Mouse (Mus musculus) naive thymus-derived CD4-positive, alpha-beta T cell, adult 5 months (primary cell): Measurements from ENCODE around the gene Car2. TPM values are rescaled to one million over a fixed set of nuclear protein-coding genes. Genes with fewer than 3 reads are reported as not detected.

ENCODE experiments used
- polyA plus RNA-seq: library from polyadenylated mRNA; unstranded; fragments of 100-300 nt; shearing (Covaris generic); gene quantifications from one replicate; pipeline ENCODE4 v1.2.1, GENCODE M21; 2017

Gene Car2
- 7.0 TPM for polyA plus RNA-seq

DNA sequence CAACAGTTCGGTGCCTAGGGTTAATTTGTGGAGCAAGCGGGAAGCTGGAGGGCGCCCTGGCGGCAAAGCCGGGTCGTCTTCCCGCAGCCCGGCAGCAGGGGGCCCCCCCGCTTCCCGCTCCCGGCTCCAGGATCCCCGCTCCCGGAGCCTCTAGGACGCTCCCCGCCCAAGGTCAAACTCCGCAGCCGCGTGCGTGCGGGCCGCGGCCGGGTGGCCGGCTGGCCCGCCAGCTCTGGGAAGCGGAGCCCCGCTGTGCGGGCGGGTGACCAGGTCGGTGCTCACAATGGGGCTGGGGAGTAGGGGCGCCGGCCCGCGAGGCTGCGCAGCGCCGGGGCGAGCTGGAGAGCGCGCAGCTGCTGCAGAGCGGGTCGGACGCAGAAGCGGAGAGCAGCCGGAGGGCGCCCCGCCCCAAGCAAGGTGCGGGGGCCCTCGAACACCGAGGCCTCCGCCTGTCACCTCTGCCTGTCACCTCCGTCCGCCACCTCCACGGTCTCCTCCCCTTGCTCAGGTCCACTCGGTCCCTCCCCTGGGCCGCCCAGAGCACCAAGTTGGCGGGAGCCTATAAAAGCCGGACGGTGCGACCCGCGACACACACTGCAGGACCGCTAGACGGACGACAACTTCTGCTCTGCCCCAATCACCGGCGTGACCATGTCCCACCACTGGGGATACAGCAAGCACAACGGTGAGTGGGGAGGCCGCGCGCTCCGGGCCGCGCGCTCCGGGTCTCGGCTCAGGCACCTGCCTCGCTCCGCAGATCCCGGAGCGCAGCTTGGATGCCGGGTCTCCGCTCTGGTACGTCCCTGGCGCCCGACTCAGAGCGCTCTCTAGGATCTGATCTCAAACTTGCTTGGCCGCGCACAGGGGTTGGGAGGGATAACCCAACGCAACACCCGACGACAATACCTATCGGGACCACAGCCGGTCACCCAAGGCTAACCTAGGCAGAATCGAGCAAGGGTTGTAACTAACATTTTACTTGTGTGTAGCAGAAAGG lies at the start of gene Car2:
Gene Car2, plus strand, starts transcription at position 172 of the 997 bp plus-strand sequence.

DNA sequence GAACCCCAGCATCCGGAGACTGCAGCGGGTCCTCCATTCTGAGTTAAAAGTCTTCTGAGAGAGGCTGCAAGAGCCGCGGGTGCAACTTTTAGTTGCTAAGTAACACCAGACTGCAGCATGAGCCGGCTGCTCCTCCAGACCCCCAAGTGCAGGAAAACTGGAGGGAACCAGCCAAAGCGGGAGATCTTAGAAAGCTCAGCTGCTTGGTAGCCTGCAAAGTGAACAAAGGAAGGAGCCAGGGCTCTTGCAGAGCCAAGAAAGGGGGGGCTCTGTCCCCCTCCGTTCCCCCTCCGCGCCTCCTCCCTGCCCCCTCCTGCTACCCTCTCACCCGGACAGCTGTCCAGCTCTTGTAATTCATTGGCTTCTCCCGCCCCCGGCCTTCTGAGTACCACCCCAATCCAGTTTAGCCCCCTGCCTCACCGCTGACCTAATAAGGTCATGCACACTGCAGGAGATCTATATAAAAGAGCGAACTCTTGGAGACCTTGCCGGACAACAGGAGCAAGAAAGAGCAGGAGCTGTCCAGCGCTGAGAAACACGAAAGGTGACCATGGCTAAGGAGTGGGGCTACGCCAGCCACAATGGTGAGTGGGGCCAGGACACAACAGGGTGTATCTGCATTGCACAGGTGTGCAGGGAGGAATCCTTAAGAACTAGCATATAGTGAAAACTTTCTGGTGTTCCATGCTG lies 22.9 kb upstream of the Car2 start, which contains the start of gene Car3:
Gene Car3, plus strand, starts transcription at position 491 of the 690 bp plus-strand sequence.

Other genes starting within 250 kb of the Car2 start
- gene Car13, start 244.5 kb upstream of the Car2 start, polyA plus RNA-seq, result not detected
- not detected for gene Car1, start 77.9 kb upstream of the Car2 start, polyA plus RNA-seq
- gene Car3, start 22.8 kb upstream of the Car2 start, polyA plus RNA-seq, result 0.25 TPM